Mouse (Mus musculus): ENCODE results near the gene Gm15737. TPM values are rescaled to one million over a fixed set of nuclear protein-coding genes. Genes with fewer than 3 reads are reported as not detected.

Gm15737 gene
- polyA plus RNA-seq, 1 experiment from 2014 or later: not detected

DNA sequence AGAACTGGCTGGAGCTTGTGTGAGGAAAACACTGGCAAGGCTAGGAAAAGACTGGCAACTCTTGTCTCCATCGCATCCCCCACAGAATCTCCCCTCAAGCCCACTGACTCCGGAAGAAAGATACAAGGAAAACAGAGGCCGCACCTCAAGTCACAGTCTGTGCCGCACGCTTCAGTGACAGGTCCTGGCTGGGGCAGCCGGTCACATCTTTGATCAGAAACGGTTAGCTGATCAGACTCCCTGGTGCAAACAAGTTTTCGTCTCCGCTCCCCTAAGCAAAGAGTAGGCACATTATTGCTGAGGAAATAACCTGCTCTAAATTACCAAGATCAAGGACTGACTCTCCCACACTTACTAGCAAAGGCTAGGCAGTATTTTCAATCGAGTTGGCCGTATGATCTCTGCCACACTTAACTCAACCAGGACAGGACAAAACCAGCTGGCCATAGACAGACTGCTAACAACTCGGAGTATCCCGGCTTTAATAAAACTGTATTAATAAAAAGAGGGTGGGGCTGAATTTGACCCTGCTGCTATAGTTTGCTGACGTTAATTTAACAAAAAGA lies 10.6 kb downstream of the Gm15737 start:
- H3K36me3 ChIP-seq (ENCODE audit: control insufficient read depth, insufficient read depth, low read length): no peaks in the 10 kb centered on the region
- no peak for DNase-seq (ENCODE audit: low spot score, missing footprints)
- no peak overlapping the region for H3K27ac ChIP-seq (ENCODE audit: low read depth, low read length)
- H3K4me3 ChIP-seq (ENCODE audit: low read depth, low read length): no peak overlapping the region
- H3K27me3 ChIP-seq (ENCODE audit: control insufficient read depth, insufficient read depth, low read length): peaks cover 5% of the 10 kb centered on the region; the same call in 1 of the 2 replicates
- H3K9ac ChIP-seq (ENCODE audit: low read length): no peak overlapping the region
- WGBS: 65% methylated on average over 14 of the region's 14 CpGs
- peaks cover 12% of the 10 kb centered on the region for H3K4me1 ChIP-seq (ENCODE audit: control insufficient read depth, insufficient read depth, low read length)
- H3K4me2 ChIP-seq: no peak overlapping the region
- ATAC-seq (ENCODE audit: low FRiP score): no peak
- H3K9me3 ChIP-seq (ENCODE audit: control insufficient read depth, low read length): no peaks in the 10 kb centered on the region

DNA sequence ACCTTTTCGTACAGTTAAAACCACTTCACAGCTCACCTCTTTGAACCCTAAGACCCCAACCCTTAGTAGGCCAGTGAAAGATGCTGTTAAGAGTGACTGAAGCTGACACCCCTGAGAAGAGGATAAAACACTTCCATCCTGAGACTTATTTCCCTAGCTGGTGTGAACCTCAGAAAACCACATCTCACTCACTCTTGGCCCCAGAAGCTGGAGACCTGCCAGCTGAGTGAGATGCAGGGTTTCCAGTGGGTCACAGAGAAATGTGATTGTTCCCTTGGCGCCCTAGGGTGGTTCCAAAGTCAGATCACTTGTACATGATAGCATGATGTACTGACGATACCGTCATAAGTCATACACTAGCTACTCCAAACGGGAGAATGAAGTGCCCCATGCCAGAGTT lies 13.3 kb downstream of the Gm15737 start:
- no peaks in the 10 kb centered on the region for H3K36me3 ChIP-seq (ENCODE audit: control insufficient read depth, insufficient read depth, low read length)
- H3K4me2 ChIP-seq: no peak overlapping the region
- no peak for ATAC-seq (ENCODE audit: low FRiP score)
- H3K4me1 ChIP-seq (ENCODE audit: control insufficient read depth, insufficient read depth, low read length): peaks cover 12% of the 10 kb centered on the region
- WGBS: 50% methylated on average over 5 of the region's 5 CpGs
- no peak for DNase-seq (ENCODE audit: low spot score, missing footprints)
- peaks cover 5% of the 10 kb centered on the region for H3K27me3 ChIP-seq (ENCODE audit: control insufficient read depth, insufficient read depth, low read length)
- H3K9me3 ChIP-seq (ENCODE audit: control insufficient read depth, low read length): no peaks in the 10 kb centered on the region
- no peak overlapping the region for H3K27ac ChIP-seq (ENCODE audit: low read depth, low read length)
- no peak overlapping the region for H3K4me3 ChIP-seq (ENCODE audit: low read depth, low read length)
- no peak overlapping the region for H3K9ac ChIP-seq (ENCODE audit: low read length)

DNA sequence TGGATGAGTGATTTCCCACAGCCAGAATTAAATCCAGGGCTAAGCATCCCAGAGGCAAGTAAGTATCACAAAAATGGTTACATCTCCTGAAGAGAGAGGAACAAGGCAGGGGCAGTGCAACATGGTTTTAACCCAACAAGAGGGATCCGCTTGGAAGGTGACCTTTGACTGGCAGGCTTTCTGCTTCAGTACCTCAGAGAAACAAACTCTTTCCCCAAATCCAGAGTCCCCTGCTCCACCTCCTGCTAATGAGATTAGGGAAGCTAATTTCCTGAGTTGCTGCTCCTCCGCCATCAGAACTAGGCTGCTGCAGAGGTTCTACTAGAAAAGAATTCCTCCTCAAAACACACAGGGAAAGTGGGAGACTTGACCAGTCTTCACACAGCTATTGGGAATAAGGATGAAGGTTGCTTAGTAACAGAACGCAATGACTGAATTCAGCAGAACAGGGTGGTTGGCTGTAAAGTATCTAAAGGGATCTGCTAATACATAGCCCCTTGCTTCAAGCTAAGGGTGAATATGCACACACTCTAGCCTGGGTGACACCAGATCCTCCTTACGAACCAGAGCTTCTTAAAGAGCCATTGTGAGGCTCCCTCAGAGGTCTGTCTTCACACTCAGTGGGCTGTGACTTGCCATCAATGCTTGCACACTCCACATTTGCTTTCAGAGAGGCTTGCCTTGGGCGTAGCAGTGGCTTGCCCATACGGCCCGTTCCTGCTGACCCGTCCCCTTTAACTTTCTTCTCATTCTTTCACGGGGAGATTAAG lies 14.2 kb downstream of the Gm15737 start:
- peaks cover 5% of the 10 kb centered on the region for H3K27me3 ChIP-seq (ENCODE audit: control insufficient read depth, insufficient read depth, low read length)
- no peak overlapping the region for H3K9ac ChIP-seq (ENCODE audit: low read length)
- DNase-seq (ENCODE audit: low spot score, missing footprints) (peak; percentile 91), ATAC-seq (ENCODE audit: low FRiP score) (no peak)
- H3K4me2 ChIP-seq: no peak overlapping the region
- H3K4me3 ChIP-seq (ENCODE audit: low read depth, low read length): no peak overlapping the region
- H3K9me3 ChIP-seq (ENCODE audit: control insufficient read depth, low read length): no peaks in the 10 kb centered on the region
- no peak overlapping the region for H3K27ac ChIP-seq (ENCODE audit: low read depth, low read length)
- peaks cover 12% of the 10 kb centered on the region for H3K4me1 ChIP-seq (ENCODE audit: control insufficient read depth, insufficient read depth, low read length)
- 6% methylated on average over 9 of the region's 9 CpGs for WGBS
- H3K36me3 ChIP-seq (ENCODE audit: control insufficient read depth, insufficient read depth, low read length): no peaks in the 10 kb centered on the region

DNA sequence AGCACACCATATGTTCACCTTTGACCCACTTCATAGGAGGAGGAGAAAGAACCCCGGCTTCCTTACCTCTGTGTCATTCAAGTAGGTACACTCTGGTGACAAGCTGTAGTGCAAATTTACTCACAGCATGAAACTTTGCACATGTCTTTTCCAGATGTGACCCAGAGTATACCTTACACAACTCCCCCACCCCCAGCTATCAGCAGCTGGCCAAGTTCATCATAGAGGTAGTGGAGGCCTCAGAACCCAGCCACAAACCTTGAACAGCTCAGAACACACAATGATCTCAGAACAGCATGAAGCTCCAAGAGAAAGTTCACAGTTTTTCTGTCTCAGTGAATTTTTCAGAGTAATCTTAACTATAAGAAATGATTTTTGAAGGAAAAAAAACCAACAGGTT lies 22.4 kb downstream of the Gm15737 start:
- no peak overlapping the region for H3K9ac ChIP-seq (ENCODE audit: low read length)
- H3K27ac ChIP-seq (ENCODE audit: low read depth, low read length): no peak overlapping the region
- no peak overlapping the region for H3K4me2 ChIP-seq
- H3K4me3 ChIP-seq (ENCODE audit: low read depth, low read length): no peak overlapping the region
- no peaks in the 10 kb centered on the region; the same call in 1 of the 2 replicates for H3K27me3 ChIP-seq (ENCODE audit: control insufficient read depth, insufficient read depth, low read length)
- H3K4me1 ChIP-seq (ENCODE audit: control insufficient read depth, insufficient read depth, low read length): no peaks in the 10 kb centered on the region
- no peaks in the 10 kb centered on the region for H3K9me3 ChIP-seq (ENCODE audit: control insufficient read depth, low read length)
- no peaks in the 10 kb centered on the region for H3K36me3 ChIP-seq (ENCODE audit: control insufficient read depth, insufficient read depth, low read length)
- ATAC-seq (ENCODE audit: low FRiP score) (no peak), DNase-seq (ENCODE audit: low spot score, missing footprints) (peak; percentile 62)
- WGBS: 81% methylated on average over 1 of the region's 1 CpGs

DNA sequence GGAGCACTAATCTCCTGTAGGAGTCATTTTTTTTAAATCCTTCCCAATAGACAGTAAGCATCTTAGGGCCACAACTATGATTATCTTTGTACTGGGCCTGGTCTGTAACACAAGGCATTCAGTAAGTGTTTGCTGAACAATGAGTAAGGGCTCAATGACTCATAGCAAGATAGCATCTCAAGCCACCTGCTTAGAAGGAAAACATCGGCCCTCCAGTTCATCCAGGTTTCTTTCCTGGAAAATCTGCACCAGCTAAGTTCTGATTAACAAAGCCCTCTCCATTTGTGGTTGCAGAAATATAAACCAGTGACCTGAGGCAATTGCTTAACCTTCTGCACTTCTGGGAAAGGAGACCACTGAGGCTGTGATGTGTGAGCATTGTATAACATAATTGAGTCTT lies 34.9 kb downstream of the Gm15737 start:
- no peak overlapping the region for H3K4me2 ChIP-seq
- no peak for ATAC-seq (ENCODE audit: low FRiP score)
- H3K9me3 ChIP-seq (ENCODE audit: control insufficient read depth, low read length): no peaks in the 10 kb centered on the region
- no peak overlapping the region for H3K9ac ChIP-seq (ENCODE audit: low read length)
- H3K4me1 ChIP-seq (ENCODE audit: control insufficient read depth, insufficient read depth, low read length): no peaks in the 10 kb centered on the region
- 85% methylated on average over 1 of the region's 1 CpGs for WGBS
- H3K27ac ChIP-seq (ENCODE audit: low read depth, low read length): no peak overlapping the region
- no peak overlapping the region for H3K4me3 ChIP-seq (ENCODE audit: low read depth, low read length)
- no peaks in the 10 kb centered on the region for H3K36me3 ChIP-seq (ENCODE audit: control insufficient read depth, insufficient read depth, low read length)
- DNase-seq (ENCODE audit: low spot score, missing footprints): no peak
- H3K27me3 ChIP-seq (ENCODE audit: control insufficient read depth, insufficient read depth, low read length): no peaks in the 10 kb centered on the region

DNA sequence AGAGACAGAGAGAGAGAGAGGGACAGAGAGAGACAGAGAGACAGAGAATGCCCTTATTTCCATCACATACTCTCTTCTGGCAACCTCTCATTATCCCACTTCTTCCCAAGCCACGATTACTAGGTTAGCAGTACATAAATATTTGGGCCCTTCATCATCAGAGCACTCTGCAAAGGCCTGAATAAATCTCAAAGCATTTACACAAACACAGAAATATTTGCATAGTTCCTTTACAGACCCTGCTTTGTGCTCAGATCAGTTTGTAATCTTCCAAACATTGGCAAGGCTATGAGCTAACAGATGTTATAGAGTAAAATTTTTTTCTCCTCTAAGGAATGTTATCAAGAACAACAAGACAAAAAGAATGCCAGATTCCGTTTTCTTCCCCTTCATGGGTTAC lies 35.3 kb downstream of the Gm15737 start:
- ATAC-seq (ENCODE audit: low FRiP score) (no peak), DNase-seq (ENCODE audit: low spot score, missing footprints) (peak; percentile 35)
- H3K4me1 ChIP-seq (ENCODE audit: control insufficient read depth, insufficient read depth, low read length): no peaks in the 10 kb centered on the region
- H3K27ac ChIP-seq (ENCODE audit: low read depth, low read length): no peak overlapping the region
- H3K4me3 ChIP-seq (ENCODE audit: low read depth, low read length): no peak overlapping the region
- no peak overlapping the region for H3K4me2 ChIP-seq
- H3K9ac ChIP-seq (ENCODE audit: low read length): no peak overlapping the region
- H3K36me3 ChIP-seq (ENCODE audit: control insufficient read depth, insufficient read depth, low read length): no peaks in the 10 kb centered on the region
- 64% methylated on average over 2 of the region's 2 CpGs for whole genome bisulfite sequencing
- no peaks in the 10 kb centered on the region for H3K9me3 ChIP-seq (ENCODE audit: control insufficient read depth, low read length)
- H3K27me3 ChIP-seq (ENCODE audit: control insufficient read depth, insufficient read depth, low read length): no peaks in the 10 kb centered on the region

DNA sequence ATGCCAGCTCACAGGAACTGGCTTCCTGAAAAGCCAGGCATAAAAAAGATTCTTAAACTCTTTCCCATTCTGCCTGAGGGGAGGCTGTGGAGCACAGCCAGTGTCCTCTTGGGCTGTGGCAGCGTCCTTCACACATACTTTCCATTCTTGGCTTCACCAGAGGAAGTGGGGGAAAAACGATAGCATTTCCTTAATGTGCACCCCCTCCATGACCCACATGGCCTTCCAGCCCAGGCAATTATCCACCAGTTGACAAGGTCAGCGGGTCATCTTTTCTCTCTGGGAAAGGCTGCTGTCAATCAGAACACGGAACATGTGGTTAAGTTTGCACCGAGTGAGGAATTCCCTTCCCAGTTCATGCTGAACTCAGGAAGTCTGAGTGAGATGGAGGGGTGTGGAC lies 36.8 kb downstream of the Gm15737 start:
- no peaks in the 10 kb centered on the region for H3K4me1 ChIP-seq (ENCODE audit: control insufficient read depth, insufficient read depth, low read length)
- peak; percentile 82 for DNase-seq (ENCODE audit: low spot score, missing footprints)
- no peak overlapping the region for H3K4me2 ChIP-seq
- H3K27me3 ChIP-seq (ENCODE audit: control insufficient read depth, insufficient read depth, low read length): no peaks in the 10 kb centered on the region
- ATAC-seq (ENCODE audit: low FRiP score): no peak
- no peak overlapping the region for H3K9ac ChIP-seq (ENCODE audit: low read length)
- H3K36me3 ChIP-seq (ENCODE audit: control insufficient read depth, insufficient read depth, low read length): no peaks in the 10 kb centered on the region
- H3K9me3 ChIP-seq (ENCODE audit: control insufficient read depth, low read length): no peaks in the 10 kb centered on the region
- WGBS: 31% methylated on average over 5 of the region's 5 CpGs
- H3K4me3 ChIP-seq (ENCODE audit: low read depth, low read length): no peak overlapping the region
- H3K27ac ChIP-seq (ENCODE audit: low read depth, low read length): no peak overlapping the region

DNA sequence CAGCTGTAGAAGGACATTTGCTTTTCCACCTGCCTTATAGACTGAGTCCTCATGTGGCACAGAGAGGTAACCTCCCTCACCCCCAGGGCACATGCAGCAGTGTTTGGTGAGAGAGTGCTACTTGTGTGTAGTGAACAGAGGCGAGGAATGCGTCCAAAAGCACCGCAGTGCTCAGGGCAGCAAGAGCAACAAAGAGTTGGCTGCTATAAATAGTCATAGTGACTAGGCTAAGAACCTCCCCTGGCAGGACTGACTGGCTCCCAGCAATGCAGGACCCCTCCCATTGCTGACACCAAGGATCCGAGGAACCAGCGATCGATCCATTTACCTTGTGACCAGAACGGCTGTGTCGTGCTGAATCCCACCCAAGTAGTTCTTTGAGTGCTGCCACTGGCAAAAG lies 40.2 kb downstream of the Gm15737 start:
- Histone ChIP-seq H3K4me2 (no peak overlapping the region), H3K4me3 (ENCODE audit: low read depth, low read length) (no peak overlapping the region), H3K9ac (ENCODE audit: low read length) (no peak overlapping the region), H3K27ac (ENCODE audit: low read depth, low read length) (no peak overlapping the region), H3K27me3 (ENCODE audit: control insufficient read depth, insufficient read depth, low read length) (no peaks in the 10 kb centered on the region), H3K9me3 (ENCODE audit: control insufficient read depth, low read length) (no peaks in the 10 kb centered on the region), H3K36me3 (ENCODE audit: control insufficient read depth, insufficient read depth, low read length) (no peaks in the 10 kb centered on the region), H3K4me1 (ENCODE audit: control insufficient read depth, insufficient read depth, low read length) (no peaks in the 10 kb centered on the region)
- ATAC-seq (ENCODE audit: low FRiP score): no peak
- DNase-seq (ENCODE audit: low spot score, missing footprints): no peak
- 72% methylated on average over 8 of the region's 8 CpGs for WGBS

DNA sequence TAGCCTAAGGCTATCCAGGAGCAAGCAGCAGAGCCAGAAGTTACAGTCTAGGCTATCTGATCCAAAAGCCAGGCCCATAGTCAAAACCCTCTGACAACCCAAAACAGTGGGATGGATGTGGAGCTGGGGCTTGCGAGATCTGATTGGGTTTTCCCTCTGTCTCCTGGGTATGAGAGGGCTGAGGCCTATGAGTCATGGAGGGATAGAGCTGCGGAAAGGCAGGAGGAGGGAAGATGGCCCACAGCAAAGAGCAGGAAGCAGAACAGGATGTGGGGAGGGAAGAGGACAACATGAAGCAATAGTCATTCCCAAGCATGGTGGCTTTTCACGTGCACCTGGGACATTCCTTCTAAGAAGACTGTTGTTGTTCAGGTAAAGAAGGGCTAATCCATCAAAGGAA lies 41.5 kb downstream of the Gm15737 start:
- H3K27me3 ChIP-seq (ENCODE audit: control insufficient read depth, insufficient read depth, low read length): no peaks in the 10 kb centered on the region
- no peak overlapping the region for H3K27ac ChIP-seq (ENCODE audit: low read depth, low read length)
- H3K36me3 ChIP-seq (ENCODE audit: control insufficient read depth, insufficient read depth, low read length): no peaks in the 10 kb centered on the region
- no peak overlapping the region for H3K4me3 ChIP-seq (ENCODE audit: low read depth, low read length)
- H3K4me2 ChIP-seq: no peak overlapping the region
- no peak for ATAC-seq (ENCODE audit: low FRiP score)
- 83% methylated on average over 3 of the region's 3 CpGs for WGBS
- H3K4me1 ChIP-seq (ENCODE audit: control insufficient read depth, insufficient read depth, low read length): no peaks in the 10 kb centered on the region
- H3K9ac ChIP-seq (ENCODE audit: low read length): no peak overlapping the region
- H3K9me3 ChIP-seq (ENCODE audit: control insufficient read depth, low read length): no peaks in the 10 kb centered on the region
- DNase-seq (ENCODE audit: low spot score, missing footprints): peak; percentile 41

All from midbrain, embryonic 11.5 days (tissue).